Mouse (Mus musculus): ENCODE measurements around the gene Trpm5. TPM values are rescaled to one million over a fixed set of nuclear protein-coding genes. Genes with fewer than 3 reads are reported as not detected.

The Trpm5 gene
- 0.28 and 0.34 TPM in 2 replicates for polyA plus RNA-seq (2012; rRNA removed)

DNA sequence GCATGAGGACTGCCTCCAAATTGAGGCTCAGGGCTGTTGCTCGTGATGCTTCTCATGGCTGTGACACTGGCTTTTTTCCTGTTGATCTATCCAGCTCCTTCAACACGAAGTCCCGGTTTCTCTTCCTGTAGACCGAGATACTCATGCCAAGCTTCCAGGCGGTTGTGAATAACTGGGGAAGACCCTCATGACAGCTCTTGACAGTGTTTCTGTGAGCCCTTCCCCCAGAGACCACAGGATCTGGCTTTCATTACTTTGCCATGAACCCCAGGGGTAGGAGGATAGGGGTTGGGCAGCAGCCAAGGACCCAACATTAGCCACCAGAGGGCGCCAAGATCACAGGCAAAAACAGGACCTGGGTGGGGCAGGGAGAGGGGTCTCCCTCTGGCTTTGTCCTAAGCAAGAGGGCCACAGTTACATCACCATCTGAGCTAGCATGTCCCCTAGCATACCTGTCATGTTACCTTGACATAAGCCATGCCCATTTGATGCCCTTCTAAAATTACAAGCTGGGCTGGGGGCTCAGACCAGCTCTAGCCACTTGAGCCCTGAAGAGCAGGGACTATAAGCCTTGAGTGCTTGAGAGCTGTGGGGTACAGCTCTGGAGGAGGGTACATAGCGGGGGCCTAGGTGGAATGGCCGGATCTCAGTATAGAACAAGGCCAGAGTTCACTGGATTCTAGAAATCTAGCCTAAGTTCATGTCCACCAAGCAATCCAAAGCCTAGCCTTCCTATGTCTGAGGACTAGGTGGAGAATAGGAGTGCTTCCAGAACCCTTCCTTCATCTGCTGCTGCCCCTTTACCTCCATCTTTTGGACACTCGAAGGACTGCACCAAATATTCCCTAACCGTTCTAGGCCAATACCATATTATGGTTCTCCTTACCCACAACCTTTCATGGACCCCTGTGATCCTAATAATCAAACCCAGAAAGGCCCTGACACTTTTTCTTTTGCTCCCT is at the start of gene Trpm5:
Trpm5 (minus strand) TSS at position 51 of the 962 bp plus-strand sequence.

DNA sequence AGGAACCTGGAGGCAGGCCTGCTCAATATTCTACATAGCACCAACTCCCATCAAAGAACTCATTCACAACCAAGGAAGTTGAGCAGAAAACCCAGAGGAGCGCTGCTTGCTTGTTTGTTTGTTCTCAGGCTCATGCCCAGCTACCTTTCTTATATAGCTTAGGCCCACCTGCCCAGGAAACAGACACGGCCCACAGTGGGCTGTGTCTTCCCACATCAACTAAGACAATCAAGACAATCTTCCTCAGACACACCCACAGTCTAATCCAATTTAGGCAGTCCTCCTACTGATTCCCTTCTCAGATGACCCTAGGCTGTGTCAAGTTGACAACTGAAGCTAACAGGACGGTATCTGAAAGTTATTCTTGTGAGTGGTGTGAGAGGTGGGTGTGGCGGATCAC is 11.6 kb upstream of the Trpm5 start, which contains the start of gene Kcnq1:
Kcnq1 (plus strand) TSS at position 301 of the 400 bp plus-strand sequence.

DNA sequence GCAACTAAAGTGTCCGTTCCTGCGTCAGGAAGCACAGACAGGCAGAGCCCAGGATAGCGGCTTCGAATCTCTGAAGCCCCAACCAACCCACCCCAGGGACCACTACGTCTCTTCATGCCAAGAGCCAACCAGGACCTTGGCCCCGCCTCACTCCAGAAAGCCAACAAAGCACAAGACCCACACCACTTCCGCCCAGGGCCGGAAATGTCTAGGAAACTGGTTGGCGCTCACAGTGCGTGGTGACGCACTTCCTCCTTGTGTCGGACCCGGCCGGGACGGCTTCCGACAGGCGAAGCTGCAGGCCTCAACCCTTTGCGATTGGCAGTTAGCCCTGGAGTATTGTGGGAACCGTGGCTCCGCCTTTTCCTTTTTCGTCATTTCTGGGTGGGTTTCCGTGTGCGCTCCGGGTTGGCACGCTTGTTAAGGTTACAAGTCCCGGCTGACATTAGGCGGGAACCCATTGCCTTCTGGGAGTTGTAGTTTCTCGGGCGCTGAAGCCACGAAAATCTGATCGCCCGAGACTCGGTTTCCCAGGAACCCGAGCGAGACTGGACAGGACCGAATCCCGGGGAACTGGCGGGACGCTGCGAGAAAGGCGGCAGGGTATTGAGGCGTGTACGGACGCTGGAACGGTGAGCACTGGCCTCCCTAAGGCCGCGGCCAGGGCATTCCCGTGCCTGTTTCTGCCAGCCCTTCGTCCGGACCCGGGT is 25.4 kb downstream of the Trpm5 start, which contains the start of gene Tssc4:
Tssc4 (plus strand) TSS at position 368 of the 710 bp plus-strand sequence.

DNA sequence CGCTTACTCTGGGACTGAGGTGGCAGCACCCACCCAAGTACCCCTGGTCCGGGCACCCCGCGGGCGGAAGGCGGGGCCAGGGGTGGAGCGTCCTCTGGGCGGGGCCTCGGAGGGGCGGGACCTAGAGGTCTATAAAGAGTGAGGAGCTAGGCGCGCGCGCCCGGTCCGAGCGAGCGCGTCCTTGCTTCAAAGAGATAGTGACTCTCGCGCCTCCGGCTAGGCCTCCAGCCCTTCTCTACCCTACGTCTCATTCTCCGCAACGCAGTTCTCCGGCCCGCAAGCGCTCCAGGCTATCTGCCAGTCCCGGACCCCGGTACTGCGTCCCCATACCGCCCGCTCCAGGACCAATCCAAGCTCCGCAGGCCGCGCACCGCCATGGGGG is 41.8 kb downstream of the Trpm5 start, which contains the start of gene Cd81:
Cd81 (plus strand) TSS at position 114 of the 382 bp plus-strand sequence.

Other genes with a start within 250 kb of the Trpm5 start
- gene Th, start 163.5 kb downstream of the Trpm5 start, polyA plus RNA-seq (2012; rRNA removed) = 0.02 and 0.04 TPM in 2 replicates
- 0.14 and 0.26 TPM in 2 replicates for gene Ascl2, start 125.4 kb downstream of the Trpm5 start, polyA plus RNA-seq (2012; rRNA removed)
- 19.7 and 22.4 TPM in 2 replicates for gene Tspan32, start 89.6 kb downstream of the Trpm5 start, polyA plus RNA-seq (2012; rRNA removed)
- gene Cd81, start 41.9 kb downstream of the Trpm5 start, polyA plus RNA-seq (2012; rRNA removed) = 105 and 109 TPM in 2 replicates
- 31.5 and 31.9 TPM in 2 replicates for gene Tssc4, start 25.4 kb downstream of the Trpm5 start, polyA plus RNA-seq (2012; rRNA removed)
- gene Kcnq1, start 11.7 kb upstream of the Trpm5 start, polyA plus RNA-seq (2012; rRNA removed) = 0.44 and 1.0 TPM in 2 replicates